Mouse (Mus musculus) midbrain, embryonic 13.5 days (tissue): ENCODE measurements around the gene Galnt3. TPM values are rescaled to one million over a fixed set of nuclear protein-coding genes. Genes with fewer than 3 reads are reported as not detected.

Experiments
- ATAC-seq: fragments of 200-750 bp; cut with Nextera tagmentation; 2 replicates; pipeline ENCODE4 v1.8.0; 2017; ENCODE audit warnings: mild to moderate bottlenecking, moderate TSS enrichment, moderate library complexity
- H3K27ac ChIP-seq: fragments of 300-500 bp; sonication (generic); 2 replicates; pipeline ENCODE4 v1.5.1; 2015; ENCODE audit warnings: inconsistent platforms, mild to moderate bottlenecking, moderate library complexity
- H3K27me3 ChIP-seq: fragments of 300-500 bp; sonication (generic); 2 replicates; pipeline ENCODE4 v1.6.1; 2015; ENCODE audit warnings: mild to moderate bottlenecking, inconsistent platforms
- H3K36me3 ChIP-seq: fragments of 300-500 bp; sonication (generic); 2 replicates; pipeline ENCODE4 v1.6.1; 2015; ENCODE audit warnings: mild to moderate bottlenecking, inconsistent platforms
- H3K4me1 ChIP-seq: fragments of 300-500 bp; sonication (generic); replicated peaks from 2 replicates; pipeline ENCODE4 v1.6.1; 2015; ENCODE audit warnings: inconsistent platforms
- H3K4me2 ChIP-seq: fragments of 300-500 bp; sonication (generic); replicated peaks from 2 replicates; pipeline ENCODE4 v1.6.1; 2015; ENCODE audit warnings: moderate library complexity, mild to moderate bottlenecking, inconsistent platforms
- H3K4me3 ChIP-seq: fragments of 300-500 bp; sonication (generic); replicated peaks from 2 replicates; pipeline ENCODE4 v1.5.1; 2015; ENCODE audit warnings: mild to moderate bottlenecking, inconsistent platforms
- H3K9ac ChIP-seq: fragments of 300-500 bp; sonication (generic); replicated peaks from 2 replicates; pipeline ENCODE4 v1.6.1; 2015; ENCODE audit warnings: mild to moderate bottlenecking, inconsistent platforms
- H3K9me3 ChIP-seq: fragments of 300-500 bp; sonication (generic); 2 replicates; pipeline ENCODE4 v1.6.1; 2016; ENCODE audit warnings: mild to moderate bottlenecking, inconsistent platforms
- WGBS: fragments of 180-500 bp; shearing (Covaris S2); methylation state at CpG from one replicate; pipeline ENCODE4 v1.1.7; 2015; 5-methylcytosine and 5-hydroxymethylcytosine counted together
- polyA plus RNA-seq: library from polyadenylated mRNA; unstranded; fragments of >200 nt; fragmentation: Nextera tagmentation; extraction: Ambion mirVana; gene quantifications from 2 replicates; pipeline ENCODE4 v1.2.1, GENCODE M21; 2015

Galnt3 gene
- polyA plus RNA-seq: 0.36 and 0.96 TPM in 2 replicates

DNA sequence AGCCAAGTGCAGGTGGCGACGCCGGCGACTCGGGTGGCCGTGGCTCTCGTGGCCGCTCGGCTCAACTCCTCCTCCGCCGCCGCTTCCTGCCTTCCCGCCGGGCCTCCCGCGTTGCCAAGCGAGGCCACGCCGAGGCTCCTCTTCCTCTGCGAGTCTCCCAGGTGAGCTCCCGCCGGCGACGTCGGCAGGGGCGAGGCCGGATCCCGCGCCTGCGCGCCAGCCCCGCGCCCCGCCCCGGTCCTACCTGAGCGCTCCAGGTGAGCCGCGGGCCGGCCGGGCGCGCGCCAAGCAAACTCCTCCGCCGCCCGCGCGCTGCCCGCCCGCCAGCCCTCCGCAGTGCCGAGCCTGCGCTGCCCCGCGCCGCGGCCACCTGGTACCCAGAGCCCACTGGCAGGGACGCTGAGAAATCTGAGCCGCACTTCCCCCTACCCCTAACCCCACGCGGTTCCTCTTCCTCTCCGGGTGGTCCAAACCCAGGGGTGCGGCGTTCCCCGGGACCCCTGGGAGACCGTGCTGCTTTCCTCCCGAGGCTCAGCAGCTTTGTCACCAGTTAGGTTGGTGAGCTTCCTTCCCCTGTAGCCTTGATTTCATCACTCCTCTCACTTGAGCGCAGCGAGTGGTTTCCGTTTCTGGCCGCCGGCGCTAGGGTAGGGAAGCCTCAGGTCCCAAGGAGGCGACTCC, at the start of gene Galnt3:
Galnt3 (minus strand) TSS at position 404 of the 681 bp plus-strand sequence.
- Histone ChIP-seq H3K4me3 (peak within 1 kb of the TSS; percentile 73), H3K9ac (peak within 1 kb of the TSS; percentile 70), H3K27me3 (peaks cover 41% of the 10 kb centered on the region), H3K4me2 (peak within 1 kb of the TSS; percentile 100), H3K36me3 (no peaks in the 10 kb centered on the region), H3K9me3 (no peaks in the 10 kb centered on the region), H3K27ac (no peak within 1 kb of the TSS), H3K4me1 (peaks cover 14% of the 10 kb centered on the region)
- ATAC-seq: peak; percentile 84
- WGBS: under 1% methylated on average over 57 of the region's 74 CpGs

DNA sequence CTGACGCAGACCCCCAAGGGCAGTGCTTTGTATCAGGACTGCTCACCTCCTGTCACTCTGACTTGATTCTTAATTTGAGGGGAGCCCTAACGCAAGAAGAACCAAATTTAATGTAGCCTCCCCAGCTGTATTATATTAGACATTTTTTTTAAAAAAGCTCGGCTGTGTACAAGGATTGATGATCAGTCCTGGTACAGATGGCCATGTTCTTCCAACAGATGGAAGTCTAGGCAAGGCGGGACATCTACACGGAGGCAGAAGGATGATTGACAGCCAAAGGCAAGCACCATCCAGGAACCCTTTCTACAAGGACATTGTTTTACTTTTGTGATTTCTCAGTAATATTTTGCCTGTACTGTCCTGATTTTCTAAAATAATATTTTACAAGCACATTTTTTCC, 48.3 kb upstream of the Galnt3 start:
- WGBS: 82% methylated on average over 5 of the region's 5 CpGs
- H3K4me3 ChIP-seq: no peak overlapping the region
- no peaks in the 10 kb centered on the region for H3K9me3 ChIP-seq
- H3K27ac ChIP-seq: no peak overlapping the region
- no peak for ATAC-seq
- no peak overlapping the region for H3K4me2 ChIP-seq
- no peaks in the 10 kb centered on the region for H3K36me3 ChIP-seq
- H3K9ac ChIP-seq: no peak overlapping the region
- no peaks in the 10 kb centered on the region for H3K27me3 ChIP-seq
- H3K4me1 ChIP-seq: peaks cover 15% of the 10 kb centered on the region

DNA sequence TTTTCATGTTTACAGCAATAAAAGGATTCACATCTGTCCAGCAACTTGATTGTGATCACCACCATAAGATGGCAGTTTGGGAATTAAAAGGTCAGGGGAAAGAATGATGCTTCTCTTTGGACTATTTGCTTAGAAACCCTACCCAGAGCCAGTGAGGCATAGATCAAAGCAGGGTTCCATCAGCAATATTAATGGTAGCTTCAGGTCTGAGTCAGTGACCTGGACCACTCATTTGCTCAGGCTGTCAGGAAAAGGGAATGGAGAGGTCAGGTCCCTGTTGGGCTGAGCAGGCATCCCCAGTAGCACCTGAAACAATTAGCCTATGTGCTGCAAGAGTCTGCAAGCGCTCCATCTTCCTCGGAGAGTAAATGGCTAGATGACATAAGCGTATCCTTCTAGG, 46.8 kb upstream of the Galnt3 start:
- no peaks in the 10 kb centered on the region for H3K27me3 ChIP-seq
- no peaks in the 10 kb centered on the region for H3K4me1 ChIP-seq
- no peak overlapping the region for H3K4me3 ChIP-seq
- 88% methylated on average over 3 of the region's 3 CpGs for WGBS
- no peak overlapping the region for H3K4me2 ChIP-seq
- no peak for ATAC-seq
- H3K36me3 ChIP-seq: no peaks in the 10 kb centered on the region
- no peak overlapping the region for H3K9ac ChIP-seq
- no peaks in the 10 kb centered on the region for H3K9me3 ChIP-seq
- no peak overlapping the region for H3K27ac ChIP-seq

DNA sequence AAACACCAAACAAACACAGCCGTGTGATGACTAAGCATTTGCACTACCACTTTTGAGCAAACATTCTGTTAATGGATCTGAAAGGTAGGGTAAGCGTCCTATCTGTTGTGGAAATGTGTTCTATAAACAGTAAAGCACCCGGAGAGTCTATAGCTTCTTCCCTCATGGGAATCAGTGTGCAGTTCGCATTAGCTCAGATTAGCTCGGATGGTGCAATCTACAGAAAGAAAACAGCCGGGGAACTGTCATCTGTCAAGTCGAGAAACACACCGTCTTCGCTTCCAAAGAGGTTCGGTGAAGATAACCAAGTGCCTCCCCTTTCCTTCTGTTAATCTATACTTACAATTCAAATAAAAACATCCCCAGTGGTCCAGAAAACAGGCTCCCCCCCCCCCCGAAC, 45.9 kb upstream of the Galnt3 start:
- H3K27ac ChIP-seq: no peak overlapping the region
- no peak overlapping the region for H3K4me3 ChIP-seq
- H3K4me2 ChIP-seq: no peak overlapping the region
- H3K9ac ChIP-seq: no peak overlapping the region
- WGBS: 86% methylated on average over 11 of the region's 11 CpGs
- H3K9me3 ChIP-seq: no peaks in the 10 kb centered on the region
- no peaks in the 10 kb centered on the region for H3K4me1 ChIP-seq
- ATAC-seq: no peak
- H3K27me3 ChIP-seq: no peaks in the 10 kb centered on the region
- H3K36me3 ChIP-seq: no peaks in the 10 kb centered on the region

DNA sequence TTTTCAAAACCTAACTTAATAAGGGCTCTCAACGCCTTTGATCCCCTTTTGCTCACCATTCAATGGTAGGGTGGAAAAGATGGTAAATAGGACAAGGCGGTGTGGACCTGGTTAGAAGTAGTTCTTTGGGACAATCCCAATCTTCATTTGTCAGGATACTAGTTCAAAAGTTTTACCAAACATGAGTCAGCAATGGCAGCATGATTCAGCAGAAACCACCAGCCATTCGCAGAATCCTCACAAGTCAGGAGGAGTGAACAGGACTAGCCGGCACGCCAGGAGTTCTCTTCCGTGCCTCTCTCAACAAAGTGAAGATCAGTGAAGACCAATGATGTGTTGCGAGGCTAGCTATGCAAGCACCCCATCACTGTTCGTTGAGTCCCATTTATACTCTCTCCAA, 40.2 kb upstream of the Galnt3 start:
- H3K36me3 ChIP-seq: no peaks in the 10 kb centered on the region
- no peaks in the 10 kb centered on the region for H3K27me3 ChIP-seq
- H3K27ac ChIP-seq: no peak overlapping the region
- H3K4me2 ChIP-seq: no peak overlapping the region
- H3K4me3 ChIP-seq: no peak overlapping the region
- ATAC-seq: no peak
- no peaks in the 10 kb centered on the region for H3K4me1 ChIP-seq
- H3K9me3 ChIP-seq: no peaks in the 10 kb centered on the region
- no peak overlapping the region for H3K9ac ChIP-seq
- 95% methylated on average over 8 of the region's 8 CpGs for WGBS

DNA sequence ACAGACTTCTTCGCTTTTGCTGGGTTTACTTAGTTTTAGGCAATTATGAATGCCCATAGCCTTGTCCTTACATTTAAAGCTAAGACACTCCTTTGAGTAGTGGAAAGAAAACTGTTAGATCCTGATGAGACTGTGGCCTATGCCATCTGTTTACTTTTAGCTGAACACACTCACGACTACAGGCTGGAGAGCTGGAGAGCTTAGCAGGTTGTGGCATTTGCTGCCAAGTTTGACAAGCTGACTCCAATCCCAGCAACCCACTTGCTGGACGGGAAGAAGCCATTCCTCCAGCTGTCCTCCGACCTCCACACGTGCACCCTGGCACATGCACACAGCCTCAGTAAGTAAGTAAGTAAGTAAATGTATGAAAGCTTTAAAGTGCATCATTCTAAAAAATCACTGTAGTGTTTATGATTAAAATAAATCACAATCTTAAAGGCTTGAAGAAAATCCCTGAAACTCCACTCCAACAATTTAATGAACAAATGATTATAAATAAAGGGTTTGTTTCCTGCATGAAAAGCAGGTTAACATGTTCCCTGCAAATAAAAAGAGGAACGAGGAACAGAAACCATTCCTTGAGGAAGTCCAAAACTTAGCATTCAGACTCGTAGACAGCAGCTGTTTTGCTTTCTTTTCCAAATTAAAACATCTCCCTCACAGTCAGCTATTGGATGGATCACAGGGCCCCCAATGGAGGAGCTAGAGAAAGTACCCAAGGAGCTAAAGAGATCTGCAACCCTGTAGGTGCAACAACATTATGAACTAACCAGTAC, 33.5 kb upstream of the Galnt3 start:
- Histone ChIP-seq H3K36me3 (no peaks in the 10 kb centered on the region), H3K4me3 (no peak overlapping the region), H3K4me2 (no peak overlapping the region), H3K27ac (no peak overlapping the region), H3K27me3 (no peaks in the 10 kb centered on the region), H3K4me1 (no peaks in the 10 kb centered on the region), H3K9me3 (no peaks in the 10 kb centered on the region), H3K9ac (no peak overlapping the region)
- 67% methylated on average over 7 of the region's 7 CpGs for WGBS
- ATAC-seq: no peak

DNA sequence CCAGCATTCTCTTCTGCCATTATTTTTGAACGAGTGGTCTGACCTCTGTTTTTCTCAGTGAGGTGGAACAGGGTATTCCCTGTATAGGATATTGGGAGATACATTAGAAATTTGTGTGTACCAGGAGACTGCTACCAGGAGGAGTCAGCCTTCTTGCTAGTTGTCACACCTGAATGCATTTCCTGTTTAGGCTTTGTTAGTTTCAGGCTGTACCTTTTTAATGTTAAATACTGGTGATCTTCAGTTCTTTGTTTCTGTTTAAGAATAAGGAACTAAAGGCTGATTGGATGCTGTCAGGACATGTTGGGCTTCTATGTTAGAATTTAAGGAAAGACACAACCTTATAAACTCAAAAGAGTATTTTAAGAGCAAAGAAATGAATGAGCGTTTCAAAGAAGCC, 26.6 kb upstream of the Galnt3 start:
- Histone ChIP-seq H3K36me3 (no peaks in the 10 kb centered on the region), H3K4me2 (no peak overlapping the region), H3K9me3 (no peaks in the 10 kb centered on the region), H3K4me3 (no peak overlapping the region), H3K9ac (no peak overlapping the region), H3K4me1 (no peaks in the 10 kb centered on the region), H3K27me3 (no peaks in the 10 kb centered on the region), H3K27ac (no peak overlapping the region)
- 66% methylated on average over 2 of the region's 2 CpGs for WGBS
- ATAC-seq: no peak

DNA sequence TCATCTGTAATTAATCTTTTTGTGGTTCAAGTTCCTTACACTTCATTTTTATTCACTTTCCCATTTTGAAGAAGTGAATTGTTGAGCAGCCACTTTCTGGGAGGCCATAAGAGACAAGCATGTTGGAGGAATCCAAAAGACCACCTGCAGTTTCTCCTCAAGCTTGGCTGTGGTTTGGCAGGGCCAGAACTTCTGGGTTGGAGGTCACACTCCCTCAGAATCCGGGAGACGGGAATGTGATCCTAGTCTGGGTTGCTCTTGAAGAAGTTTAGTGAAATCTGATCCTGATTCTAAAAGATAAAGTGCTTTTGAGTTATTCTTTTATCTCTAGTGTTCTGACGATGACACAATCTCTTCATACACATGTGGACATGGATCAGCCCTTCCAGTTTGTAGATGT, 25.7 kb upstream of the Galnt3 start:
- Histone ChIP-seq H3K27ac (no peak overlapping the region), H3K4me1 (no peaks in the 10 kb centered on the region), H3K4me2 (no peak overlapping the region), H3K9me3 (no peaks in the 10 kb centered on the region), H3K4me3 (no peak overlapping the region), H3K36me3 (no peaks in the 10 kb centered on the region), H3K27me3 (no peaks in the 10 kb centered on the region), H3K9ac (no peak overlapping the region)
- no peak for ATAC-seq
- 78% methylated on average over 3 of the region's 3 CpGs for WGBS

DNA sequence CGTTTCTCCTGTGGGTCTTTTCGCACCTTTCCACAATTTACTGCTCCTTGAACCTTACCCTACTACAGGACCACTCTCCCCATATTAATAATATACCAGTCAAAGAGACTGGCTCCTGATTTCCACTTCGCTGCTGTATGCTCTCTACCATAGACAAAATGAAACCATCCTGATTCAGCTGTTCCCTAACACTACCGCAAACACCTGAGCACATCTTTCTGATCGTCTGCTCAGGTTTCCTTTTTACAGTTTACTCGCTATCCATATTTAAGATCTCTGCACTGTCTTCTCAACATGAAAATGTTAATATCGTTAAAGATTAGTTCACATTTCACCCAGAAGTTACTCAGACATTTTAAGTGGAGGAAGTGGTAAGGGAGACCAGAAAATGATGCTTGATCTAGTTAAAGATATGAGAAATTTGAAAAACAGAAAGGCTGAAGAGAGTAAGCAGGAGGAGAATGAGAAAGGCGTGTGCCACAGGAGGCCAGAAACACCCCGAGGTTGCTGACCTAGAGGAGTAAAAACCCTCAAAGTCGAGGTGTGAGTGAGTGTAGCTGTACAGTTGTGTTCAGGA, 23.9 kb upstream of the Galnt3 start:
- 85% methylated on average over 10 of the region's 10 CpGs for WGBS
- H3K27ac ChIP-seq: no peak overlapping the region

DNA sequence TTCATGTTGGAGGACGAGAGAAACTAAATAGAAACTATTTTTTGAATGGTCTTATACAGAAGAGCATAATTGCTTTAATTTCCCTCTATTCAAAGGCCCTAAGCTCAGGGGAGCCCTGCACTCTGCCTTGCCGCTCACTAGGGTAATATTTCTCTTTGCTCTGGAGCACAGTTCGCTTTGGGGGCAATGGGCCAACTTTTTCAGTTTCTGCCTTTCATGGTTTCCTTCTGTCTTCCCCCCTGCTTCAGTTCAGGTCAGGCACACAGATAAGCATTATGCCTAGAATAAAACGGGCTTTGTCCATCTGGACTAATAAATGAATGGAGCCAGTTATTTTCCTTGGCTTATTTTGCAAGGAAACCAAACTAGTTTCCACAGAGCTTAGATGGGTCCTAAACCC, 21.7 kb upstream of the Galnt3 start:
- Histone ChIP-seq H3K4me3 (no peak overlapping the region), H3K9me3 (no peaks in the 10 kb centered on the region), H3K27me3 (no peaks in the 10 kb centered on the region), H3K36me3 (no peaks in the 10 kb centered on the region), H3K9ac (no peak overlapping the region), H3K27ac (no peak overlapping the region), H3K4me1 (no peaks in the 10 kb centered on the region), H3K4me2 (no peak overlapping the region)
- 54% methylated on average over 4 of the region's 4 CpGs for WGBS
- no peak for ATAC-seq

More for the DNA sequence above, 23.9 kb upstream of the Galnt3 start:
- no peak overlapping the region for H3K4me3 ChIP-seq
- H3K9ac ChIP-seq: no peak overlapping the region
- no peaks in the 10 kb centered on the region for H3K27me3 ChIP-seq
- H3K9me3 ChIP-seq: no peaks in the 10 kb centered on the region
- no peak for ATAC-seq
- H3K4me1 ChIP-seq: no peaks in the 10 kb centered on the region
- no peaks in the 10 kb centered on the region for H3K36me3 ChIP-seq
- no peak overlapping the region for H3K4me2 ChIP-seq

DNA sequence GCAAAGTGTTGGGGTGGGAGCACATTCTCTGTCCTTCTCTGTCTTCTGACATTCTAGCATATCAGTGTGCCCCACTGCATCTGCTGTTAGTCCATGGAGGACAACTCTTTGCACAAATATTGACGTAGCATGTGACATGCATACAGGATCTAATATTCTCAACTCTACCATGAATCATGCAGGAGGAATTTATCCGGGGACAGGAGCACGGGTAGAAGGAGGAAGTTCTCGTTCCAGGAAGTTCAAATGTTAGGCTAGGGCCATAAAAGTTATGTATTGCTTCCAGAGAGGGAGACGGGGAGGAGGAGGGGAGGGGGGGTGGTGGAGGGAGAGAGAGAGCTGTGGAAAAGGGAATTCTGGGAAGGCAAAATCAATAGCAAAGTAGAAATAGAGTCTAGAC, 20.0 kb upstream of the Galnt3 start:
- Histone ChIP-seq H3K4me1 (no peaks in the 10 kb centered on the region), H3K27ac (no peak overlapping the region), H3K27me3 (no peaks in the 10 kb centered on the region), H3K4me2 (no peak overlapping the region), H3K9ac (no peak overlapping the region), H3K4me3 (no peak overlapping the region), H3K9me3 (no peaks in the 10 kb centered on the region), H3K36me3 (no peaks in the 10 kb centered on the region)
- WGBS: 79% methylated on average over 5 of the region's 5 CpGs
- ATAC-seq: no peak

DNA sequence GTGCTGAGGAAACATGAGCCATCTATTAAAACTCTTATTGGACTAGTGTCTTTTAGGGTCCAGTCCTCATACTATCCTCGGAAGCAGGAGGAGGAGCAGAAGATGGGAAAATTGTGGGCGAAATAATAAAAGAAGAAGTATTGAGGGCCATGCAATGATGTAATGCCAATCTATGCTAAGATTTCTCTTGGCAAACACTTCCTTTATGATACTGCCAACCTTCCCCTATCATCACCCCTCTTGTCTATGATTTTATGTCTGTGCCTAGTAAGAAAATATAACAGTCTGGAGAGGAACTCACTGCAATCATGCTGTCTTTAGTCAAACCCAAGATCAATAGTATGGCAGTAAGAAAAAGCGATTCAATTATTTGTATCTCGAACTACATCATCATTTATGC, 18.5 kb upstream of the Galnt3 start:
- Histone ChIP-seq H3K4me3 (no peak overlapping the region), H3K27ac (no peak overlapping the region), H3K9ac (no peak overlapping the region), H3K4me2 (no peak overlapping the region), H3K9me3 (no peaks in the 10 kb centered on the region), H3K4me1 (no peaks in the 10 kb centered on the region), H3K36me3 (no peaks in the 10 kb centered on the region), H3K27me3 (no peaks in the 10 kb centered on the region)
- WGBS: 92% methylated on average over 4 of the region's 4 CpGs
- no peak for ATAC-seq
